Mouse (Mus musculus): ENCODE results near the gene Hnrnpab. TPM values are rescaled to one million over a fixed set of nuclear protein-coding genes. Genes with fewer than 3 reads are reported as not detected.
A peak's percentile ranks its signal among the peaks of the same experiment; 100 is the strongest.

Hnrnpab gene
- polyA plus RNA-seq, 1 experiment, result 174 TPM

DNA sequence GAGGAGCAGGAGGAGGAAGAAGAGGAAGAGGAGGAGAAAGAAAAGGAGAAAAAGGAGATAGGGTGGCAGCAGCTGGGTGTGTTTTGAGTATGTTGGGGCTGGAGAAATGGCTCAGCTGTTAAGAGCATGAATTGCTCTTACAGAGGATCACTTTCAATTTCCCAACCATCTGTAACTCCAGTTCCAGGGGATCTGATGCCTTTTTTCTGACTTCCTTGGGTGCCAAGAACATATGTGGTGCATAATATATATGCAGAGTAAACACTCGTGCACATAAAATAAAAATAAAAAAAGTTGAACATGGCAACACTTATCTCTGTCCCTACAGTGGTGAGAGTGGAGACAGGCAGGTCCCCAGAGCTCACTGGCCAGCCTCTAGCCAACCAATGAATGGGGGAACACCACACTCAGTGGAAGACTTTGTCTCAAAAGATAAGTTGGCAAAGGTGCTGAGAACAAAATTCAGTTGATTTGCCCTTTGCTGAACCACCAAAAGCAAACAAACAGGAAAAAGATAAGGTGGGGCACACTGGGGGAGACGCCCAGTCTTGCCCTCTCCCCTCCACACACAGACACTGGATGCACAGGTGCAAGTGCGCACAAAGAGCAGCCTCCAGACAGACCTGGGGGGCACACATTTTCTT lies 2.7 kb upstream of the Hnrnpab start:
- 63% methylated on average over 3 of the region's 3 CpGs for WGBS
- no peak for DNase-seq
- H3K4me1 ChIP-seq (ENCODE audit: control insufficient read depth, insufficient read depth, low read length), result peaks cover 6% of the 10 kb centered on the region
- no peak overlapping the region for H3K4me3 ChIP-seq (replicated peaks; ENCODE audit: extremely low read depth, low read depth, low read length)
- no peak for TF ChIP-seq POLR2A (IDR thresholded peaks at IDR 0.05; ENCODE audit: borderline replicate concordance, extremely low read depth, low read depth, low read length)
- TF ChIP-seq CTCF (IDR thresholded peaks at IDR 0.05; ENCODE audit: insufficient read depth, low read length), result no peak

DNA sequence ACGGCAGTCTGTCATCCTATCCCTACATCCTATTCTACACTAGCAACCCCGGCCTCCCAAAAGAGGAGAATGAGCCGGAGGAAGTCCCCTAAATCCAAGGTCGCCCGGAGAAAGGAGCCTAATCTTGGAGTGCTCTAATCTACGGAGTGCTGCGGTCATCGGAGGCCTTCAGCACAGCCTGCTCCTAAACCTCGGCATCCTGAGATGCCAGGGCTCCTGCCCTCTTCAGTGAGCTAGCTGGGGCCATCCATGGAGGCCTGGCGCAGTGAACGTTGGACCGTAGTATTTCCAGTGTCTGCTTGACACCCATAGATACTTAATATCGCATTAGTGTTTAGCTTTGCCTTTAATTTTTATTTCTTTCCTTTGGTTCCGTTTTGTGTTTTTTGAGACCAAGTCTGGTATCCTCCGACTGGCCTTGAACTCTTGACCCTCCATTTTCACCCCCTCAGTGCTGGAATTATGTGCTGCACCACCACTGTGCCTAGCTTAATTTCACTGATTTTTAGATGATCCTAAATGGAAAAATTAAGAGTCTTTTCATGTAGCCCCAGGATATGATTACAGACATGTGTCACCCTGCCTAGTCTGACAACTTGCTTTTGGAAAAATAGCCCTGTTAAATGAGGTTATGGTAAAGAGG lies 570 bp upstream of the Hnrnpab start:
- Histone ChIP-seq H3K4me3 (replicated peaks; ENCODE audit: extremely low read depth, low read depth, low read length) (peak overlapping the region; percentile 64), H3K4me1 (ENCODE audit: control insufficient read depth, insufficient read depth, low read length) (peaks cover 6% of the 10 kb centered on the region)
- TF ChIP-seq POLR2A (IDR thresholded peaks at IDR 0.05; ENCODE audit: borderline replicate concordance, extremely low read depth, low read depth, low read length) (no peak), CTCF (IDR thresholded peaks at IDR 0.05; ENCODE audit: insufficient read depth, low read length) (no peak)
- no peak for DNase-seq
- 4% methylated on average over 15 of the region's 15 CpGs for WGBS

DNA sequence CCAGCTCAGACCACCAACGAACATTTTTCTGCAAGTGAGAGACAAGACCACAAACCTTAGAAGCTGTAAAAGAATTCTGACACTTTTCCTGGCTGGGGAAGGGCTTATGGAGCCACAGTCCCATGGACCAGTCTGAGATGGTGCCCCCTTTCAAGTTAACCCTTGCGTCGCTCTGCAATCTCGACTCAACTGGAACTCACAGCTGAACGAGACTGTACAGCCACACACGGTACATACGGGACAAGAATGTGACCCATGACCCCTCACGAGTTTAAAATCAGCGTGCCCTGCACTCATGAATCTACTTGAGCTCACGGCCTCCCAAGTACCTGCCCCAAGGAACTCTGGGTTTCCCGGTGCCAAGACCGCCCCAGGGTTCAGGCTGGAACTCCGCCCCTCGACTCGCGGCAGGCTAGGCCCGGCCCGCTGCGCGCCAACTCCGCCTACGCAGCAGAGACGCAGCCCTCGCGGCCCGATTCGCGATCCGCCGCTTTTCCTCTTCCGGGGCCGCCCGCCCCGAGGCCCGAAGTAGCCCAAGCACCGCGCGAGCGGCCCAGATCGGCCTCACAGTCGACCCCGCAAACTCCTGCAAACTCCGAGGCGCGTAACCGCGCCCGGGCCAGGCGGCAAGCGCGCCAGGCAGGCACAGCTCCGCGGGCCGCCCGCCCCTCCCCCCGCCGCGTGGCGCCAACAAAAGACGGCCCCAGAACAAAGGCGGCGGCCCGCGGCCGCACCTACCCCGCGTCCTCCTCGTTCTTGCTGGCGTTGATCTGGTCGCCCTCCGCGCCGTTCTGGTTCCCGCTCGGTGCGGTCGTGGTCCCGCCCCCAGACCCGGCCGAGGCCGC lies 823 bp downstream of the Hnrnpab start:
- TF ChIP-seq POLR2A (IDR thresholded peaks at IDR 0.05; ENCODE audit: borderline replicate concordance, extremely low read depth, low read depth, low read length) (peak; percentile 70; the same call in 1 of the 2 replicates), CTCF (IDR thresholded peaks at IDR 0.05; ENCODE audit: insufficient read depth, low read length) (no peak)
- Histone ChIP-seq H3K4me1 (ENCODE audit: control insufficient read depth, insufficient read depth, low read length) (peaks cover 6% of the 10 kb centered on the region), H3K4me3 (replicated peaks; ENCODE audit: extremely low read depth, low read depth, low read length) (peak overlapping the region; percentile 76)
- WGBS, result under 1% methylated on average over 80 of the region's 81 CpGs
- DNase-seq, result peak; percentile 89

DNA sequence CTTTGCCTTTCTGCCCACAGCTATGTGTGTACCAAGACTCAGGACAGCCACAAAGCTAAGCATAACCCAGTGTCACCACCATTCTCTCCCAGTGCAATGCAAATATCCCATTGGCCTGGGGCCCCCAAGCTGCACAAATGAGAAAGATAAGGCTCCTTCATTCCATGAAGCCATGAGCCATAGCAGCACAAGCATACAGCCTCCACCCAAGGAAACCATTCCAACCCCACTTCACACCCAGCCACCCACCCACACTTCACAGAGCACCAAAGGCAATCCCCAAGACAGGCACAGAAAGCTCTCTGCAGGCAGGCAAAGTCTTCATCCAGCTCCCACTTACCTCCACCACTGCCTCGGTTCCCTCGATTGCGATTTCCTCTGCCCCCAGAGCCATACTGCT lies 4.4 kb downstream of the Hnrnpab start:
- Histone ChIP-seq H3K4me1 (ENCODE audit: control insufficient read depth, insufficient read depth, low read length) (peaks cover 6% of the 10 kb centered on the region), H3K4me3 (replicated peaks; ENCODE audit: extremely low read depth, low read depth, low read length) (no peak overlapping the region)
- 75% methylated on average over 3 of the region's 3 CpGs for WGBS
- DNase-seq, result no peak
- TF ChIP-seq CTCF (IDR thresholded peaks at IDR 0.05; ENCODE audit: insufficient read depth, low read length) (no peak), POLR2A (IDR thresholded peaks at IDR 0.05; ENCODE audit: borderline replicate concordance, extremely low read depth, low read depth, low read length) (no peak)

DNA sequence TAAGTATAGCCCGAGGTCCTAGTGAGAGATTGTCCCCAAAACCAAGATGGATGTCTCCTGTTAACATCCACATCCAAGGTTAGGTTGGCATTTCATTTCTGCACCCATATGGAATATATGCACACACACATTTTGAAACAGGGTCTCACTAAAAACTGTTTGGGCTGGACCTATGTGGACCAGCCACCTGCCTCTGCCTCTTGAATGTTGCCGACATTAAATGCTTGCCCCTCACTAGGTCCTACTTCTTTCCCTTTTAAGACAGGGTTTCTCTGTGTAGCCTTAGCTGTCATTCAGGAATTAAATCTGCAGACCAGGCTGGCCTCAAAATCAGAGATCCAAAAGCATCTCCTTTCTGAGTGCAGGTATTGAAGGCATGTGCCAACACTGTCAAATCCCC lies 9.1 kb downstream of the Hnrnpab start:
- H3K4me1 ChIP-seq (ENCODE audit: control insufficient read depth, insufficient read depth, low read length), result no peaks in the 10 kb centered on the region
- no peak for DNase-seq
- H3K4me3 ChIP-seq (replicated peaks; ENCODE audit: extremely low read depth, low read depth, low read length), result no peak overlapping the region
- 63% methylated on average over 2 of the region's 2 CpGs for WGBS
- TF ChIP-seq CTCF (IDR thresholded peaks at IDR 0.05; ENCODE audit: insufficient read depth, low read length), result no peak
- no peak for TF ChIP-seq POLR2A (IDR thresholded peaks at IDR 0.05; ENCODE audit: borderline replicate concordance, extremely low read depth, low read depth, low read length)

DNA sequence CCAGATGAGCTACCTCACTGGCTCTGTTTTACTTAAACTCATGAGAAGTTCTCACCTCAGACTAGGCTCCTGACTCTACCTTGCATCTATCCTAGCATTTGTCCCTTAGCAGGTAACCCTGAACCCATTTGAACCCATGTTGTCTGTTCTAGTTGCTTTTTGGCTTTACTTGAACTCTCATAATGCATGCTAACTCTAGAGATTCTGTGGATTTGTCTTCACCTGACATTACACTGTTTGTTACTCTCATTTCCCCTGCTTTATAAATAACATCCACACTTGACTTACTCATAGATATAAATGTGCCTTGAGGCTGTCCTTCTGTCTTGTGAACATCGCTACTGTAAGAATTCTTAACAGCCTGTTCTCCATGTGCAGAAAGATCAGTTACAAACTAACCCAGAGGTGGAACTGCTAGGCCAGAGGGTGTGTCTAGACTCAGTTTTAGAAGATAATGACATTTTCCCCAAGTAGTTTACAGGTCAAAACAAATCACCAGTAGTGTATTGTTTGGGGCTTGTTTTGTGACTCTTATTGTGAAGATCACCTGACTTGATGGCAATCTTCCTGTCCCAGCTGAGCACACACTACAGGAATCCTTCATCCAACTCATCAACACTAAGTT lies 11.1 kb downstream of the Hnrnpab start:
- Histone ChIP-seq H3K4me3 (replicated peaks; ENCODE audit: extremely low read depth, low read depth, low read length) (no peak overlapping the region), H3K4me1 (ENCODE audit: control insufficient read depth, insufficient read depth, low read length) (peaks cover 5% of the 10 kb centered on the region; the same call in 1 of the 2 replicates)
- 86% methylated on average over 1 of the region's 1 CpGs for WGBS
- DNase-seq, result no peak
- TF ChIP-seq CTCF (IDR thresholded peaks at IDR 0.05; ENCODE audit: insufficient read depth, low read length) (no peak), POLR2A (IDR thresholded peaks at IDR 0.05; ENCODE audit: borderline replicate concordance, extremely low read depth, low read depth, low read length) (no peak)

DNA sequence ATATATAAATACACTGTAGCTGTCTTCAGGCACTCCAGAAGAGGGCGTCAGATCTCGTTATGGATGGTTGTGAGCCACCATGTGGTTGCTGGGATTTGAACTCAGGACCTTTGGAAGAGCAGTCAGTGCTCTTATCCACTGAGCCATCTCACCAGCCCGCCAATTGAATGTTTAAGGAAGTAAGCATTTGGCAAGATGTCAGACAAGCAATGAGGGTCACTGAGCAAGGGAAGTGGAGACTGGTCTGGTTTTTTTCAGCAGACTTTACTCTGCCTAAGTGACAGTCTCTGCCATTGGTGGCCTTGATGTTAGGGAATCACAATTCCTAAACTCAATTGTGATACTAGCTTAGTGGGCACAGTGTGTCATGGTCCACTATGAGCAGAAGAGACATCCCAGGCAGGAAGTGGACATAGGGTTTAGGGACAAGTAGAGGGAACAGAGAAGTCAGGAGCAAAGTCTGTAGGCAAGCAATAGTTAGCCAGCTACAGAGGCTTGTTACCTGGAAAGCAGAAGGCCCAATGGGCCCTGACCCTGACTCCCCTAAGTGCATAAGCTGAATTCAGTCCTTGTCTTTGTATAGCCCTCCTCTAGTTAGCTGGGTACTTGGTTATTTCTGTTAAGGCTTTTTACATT lies 11.8 kb downstream of the Hnrnpab start:
- 46% methylated on average over 3 of the region's 3 CpGs for WGBS
- no peak for TF ChIP-seq CTCF (IDR thresholded peaks at IDR 0.05; ENCODE audit: insufficient read depth, low read length)
- TF ChIP-seq POLR2A (IDR thresholded peaks at IDR 0.05; ENCODE audit: borderline replicate concordance, extremely low read depth, low read depth, low read length), result no peak
- DNase-seq, result no peak

DNA sequence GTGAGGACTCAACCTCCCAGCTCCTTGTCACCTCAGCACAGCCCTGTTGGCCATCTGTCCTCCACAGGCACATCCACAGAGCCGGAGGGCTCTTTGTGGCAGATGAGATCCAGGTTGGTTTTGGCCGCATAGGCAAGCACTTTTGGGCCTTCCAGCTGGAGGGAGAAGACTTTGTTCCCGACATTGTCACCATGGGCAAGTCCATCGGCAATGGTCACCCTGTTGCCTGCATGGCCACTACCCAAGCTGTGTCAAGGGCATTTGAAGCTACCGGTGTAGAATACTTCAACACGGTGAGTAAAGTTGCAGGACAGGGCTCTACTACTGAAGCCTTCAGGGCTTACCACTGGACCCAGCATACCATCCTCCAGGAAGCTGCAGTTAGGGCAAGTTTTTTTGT lies 12.8 kb downstream of the Hnrnpab start:
- Histone ChIP-seq H3K4me1 (ENCODE audit: control insufficient read depth, insufficient read depth, low read length) (peaks cover 5% of the 10 kb centered on the region; the same call in 1 of the 2 replicates), H3K4me3 (replicated peaks; ENCODE audit: extremely low read depth, low read depth, low read length) (no peak overlapping the region)
- no peak for TF ChIP-seq POLR2A (IDR thresholded peaks at IDR 0.05; ENCODE audit: borderline replicate concordance, extremely low read depth, low read depth, low read length)
- TF ChIP-seq CTCF (IDR thresholded peaks at IDR 0.05; ENCODE audit: insufficient read depth, low read length), result no peak
- no peak for DNase-seq
- WGBS, result 82% methylated on average over 6 of the region's 6 CpGs

More for the DNA sequence above, 11.8 kb downstream of the Hnrnpab start:
- Histone ChIP-seq H3K4me1 (ENCODE audit: control insufficient read depth, insufficient read depth, low read length) (peaks cover 5% of the 10 kb centered on the region; the same call in 1 of the 2 replicates), H3K4me3 (replicated peaks; ENCODE audit: extremely low read depth, low read depth, low read length) (no peak overlapping the region)

DNA sequence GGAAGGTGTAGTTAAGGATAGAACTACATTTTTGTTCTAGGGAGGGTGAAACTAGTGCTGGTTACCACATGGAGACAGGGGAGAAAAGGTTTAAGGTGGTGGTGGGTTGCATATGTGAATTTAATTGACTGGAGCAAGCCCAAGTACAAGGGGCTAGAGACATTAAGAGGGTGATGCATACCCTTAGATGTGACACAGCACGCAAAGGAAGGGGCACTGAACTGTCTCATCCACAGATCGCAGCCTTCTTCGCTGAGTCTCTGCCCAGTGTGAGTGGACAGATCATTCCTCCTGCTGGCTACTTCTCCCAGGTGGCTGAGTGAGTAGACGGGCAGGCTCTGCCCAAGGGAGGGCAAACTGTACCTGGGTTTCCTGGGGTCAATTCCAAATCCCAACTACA lies 13.3 kb downstream of the Hnrnpab start:
- TF ChIP-seq CTCF (IDR thresholded peaks at IDR 0.05; ENCODE audit: insufficient read depth, low read length), result no peak
- no peak for TF ChIP-seq POLR2A (IDR thresholded peaks at IDR 0.05; ENCODE audit: borderline replicate concordance, extremely low read depth, low read depth, low read length)
- H3K4me3 ChIP-seq (replicated peaks; ENCODE audit: extremely low read depth, low read depth, low read length), result no peak overlapping the region
- 93% methylated on average over 4 of the region's 4 CpGs for WGBS

More for the DNA sequence above, 13.3 kb downstream of the Hnrnpab start:
- DNase-seq, result no peak
- H3K4me1 ChIP-seq (ENCODE audit: control insufficient read depth, insufficient read depth, low read length), result peaks cover 5% of the 10 kb centered on the region; the same call in 1 of the 2 replicates
